Comparison of ENCODE assay signal across 7 mouse cellular contexts in genomic region chr2:74964360-74964759, GRCm38 (mm10).
DNase-seq lines count a peak whose midpoint lies in the region; ATAC-seq lines count a peak whose summit lies in the region.

No protein-coding gene starts in this region.

- 1% methylated on average over 6 of the region's 6 CpGs for WGBS in intestine, embryonic 15.5 days
- 1% methylated on average over 6 of the region's 6 CpGs for WGBS in midbrain, embryonic 13.5 days

- no peaks in the 10 kb centered on the region for H3K36me3 ChIP-seq in intestine, embryonic 15.5 days
- H3K36me3 ChIP-seq in midbrain, embryonic 13.5 days, result no peaks in the 10 kb centered on the region

- intact Hi-C loops in left cerebral cortex, postnatal 10 days (cut with DNase I), result loop anchor here (5.0 to 10.0 kb wide), 3 partner anchors 170 to 247 kb away; no protein-coding TSS in a partner anchor

- H3K4me3 ChIP-seq in intestine, embryonic 15.5 days (replicated peaks), result no peak overlapping the region
- no peak overlapping the region for H3K4me3 ChIP-seq in midbrain, embryonic 13.5 days (replicated peaks)

- H3K4me1 ChIP-seq in intestine, embryonic 15.5 days (replicated peaks), result no peaks in the 10 kb centered on the region
- H3K4me1 ChIP-seq in midbrain, embryonic 13.5 days (replicated peaks), result peaks cover 10% of the 10 kb centered on the region

- no peak overlapping the region for H3K4me2 ChIP-seq in intestine, embryonic 15.5 days (replicated peaks)
- no peak overlapping the region for H3K4me2 ChIP-seq in midbrain, embryonic 13.5 days (replicated peaks)

- H3K27ac ChIP-seq in intestine, embryonic 15.5 days, result no peak overlapping the region
- H3K27ac ChIP-seq in midbrain, embryonic 13.5 days, result no peak overlapping the region

- no peaks in the 10 kb centered on the region for H3K9me3 ChIP-seq in intestine, embryonic 15.5 days
- H3K9me3 ChIP-seq in midbrain, embryonic 13.5 days, result no peaks in the 10 kb centered on the region

- ATAC-seq in common myeloid progenitor, adult 5-6 weeks (replicated peaks; ENCODE audit: low read depth, poor library complexity, severe bottlenecking), result peak; percentile 87
- peak; percentile 75 for ATAC-seq in intestine, embryonic 15.5 days
- peak; percentile 67; the same call in 1 of the 2 replicates for ATAC-seq in midbrain, embryonic 13.5 days

- DNase-seq in adrenal gland, adult (ENCODE audit: inconsistent age in 2 of 2, low spot score in 1 of 2), result peak; percentile 85 to 95
- peak; percentile 90 for DNase-seq in gastrocnemius, postnatal 10 days
- peak; percentile 61 to 78 for DNase-seq in left cerebral cortex, postnatal 10 days (ENCODE audit: extremely low spot score in 1 of 2, low spot score in 2 of 2)
- peak; percentile 29 to 70 for DNase-seq in spleen, adult 18-20 months

- H3K9ac ChIP-seq in intestine, embryonic 15.5 days, result no peak overlapping the region
- no peak overlapping the region for H3K9ac ChIP-seq in midbrain, embryonic 13.5 days (replicated peaks)

- H3K27me3 ChIP-seq in intestine, embryonic 15.5 days (replicated peaks), result no peaks in the 10 kb centered on the region
- 0 out of 2 replicates have a peak, but pooled peaks cover 8% of the 10 kb centered on the region for H3K27me3 ChIP-seq in midbrain, embryonic 13.5 days
